Mouse (Mus musculus) stomach, embryonic 16.5 days (tissue): ENCODE data around the gene Gm45716. TPM values are rescaled to one million over a fixed set of nuclear protein-coding genes. Genes with fewer than 3 reads are reported as not detected.

Experiments
- ATAC-seq: fragments of 200-750 bp; cut with Nextera tagmentation; 2 replicates; pipeline ENCODE4 v1.8.0; 2017; ENCODE audit warnings: moderate number of reproducible peaks, moderate TSS enrichment; ENCODE audit not compliant: insufficient read depth, low FRiP score
- H3K27ac ChIP-seq: fragments of 300-500 bp; sonication (generic); 2 replicates; pipeline ENCODE4 v1.5.1; 2014; ENCODE audit warnings: low read length
- H3K27me3 ChIP-seq: fragments of 300-500 bp; sonication (generic); 2 replicates; pipeline ENCODE4 v1.6.1; 2014; ENCODE audit warnings: low read length, control low read depth, mixed read lengths; ENCODE audit not compliant: control insufficient read depth, insufficient read depth
- H3K36me3 ChIP-seq: fragments of 300-500 bp; sonication (generic); 2 replicates; pipeline ENCODE4 v1.6.1; 2014; ENCODE audit warnings: low read length; ENCODE audit not compliant: control insufficient read depth, insufficient read depth
- H3K4me1 ChIP-seq: fragments of 300-500 bp; sonication (generic); 2 replicates; pipeline ENCODE4 v1.6.1; 2014; ENCODE audit warnings: low read length, control low read depth, mixed read lengths; ENCODE audit not compliant: control insufficient read depth, insufficient read depth
- H3K4me2 ChIP-seq: fragments of 300-500 bp; sonication (generic); 2 replicates; pipeline ENCODE4 v1.6.1; 2014; ENCODE audit warnings: low read depth, low read length, mixed read lengths
- H3K4me3 ChIP-seq: fragments of 300-500 bp; sonication (generic); replicated peaks from 2 replicates; pipeline ENCODE4 v1.5.1; 2014; ENCODE audit warnings: mild to moderate bottlenecking, low read length
- H3K9ac ChIP-seq: fragments of 300-500 bp; sonication (generic); 2 replicates; pipeline ENCODE4 v1.6.1; 2014; ENCODE audit warnings: low read length
- H3K9me3 ChIP-seq: fragments of 300-500 bp; sonication (generic); replicated peaks from 2 replicates; pipeline ENCODE4 v1.6.1; 2016; ENCODE audit warnings: low read length, control low read depth; ENCODE audit not compliant: control insufficient read depth
- WGBS: fragments of 180-500 bp; shearing (Covaris S2); extraction: QIAGEN DNeasy Blood & Tissue Kit; methylation state at CpG from one replicate; pipeline ENCODE4 v1.1.7; 2014; 5-methylcytosine and 5-hydroxymethylcytosine counted together
- polyA plus RNA-seq: library from polyadenylated mRNA; unstranded; fragments of >200 nt; fragmentation: Nextera tagmentation; extraction: Ambion mirVana; gene quantifications from 2 replicates; pipeline ENCODE4 v1.2.1, GENCODE M21; 2015

Gm45716 gene
- polyA plus RNA-seq, 1 experiment from 2014 or later = 9.8 TPM

- no peak overlapping the region for H3K4me3 ChIP-seq
- H3K9ac ChIP-seq = no peak overlapping the region
- no peak overlapping the region for H3K4me2 ChIP-seq
- no peaks in the 10 kb centered on the region for H3K27me3 ChIP-seq
- H3K36me3 ChIP-seq = peaks cover 30% of the 10 kb centered on the region
- H3K27ac ChIP-seq = no peak overlapping the region
- H3K9me3 ChIP-seq = 0 out of 2 replicates have a peak, but pooled peaks cover 3% of the 10 kb centered on the region
- peaks cover 1% of the 10 kb centered on the region; the same call in 1 of the 2 replicates for H3K4me1 ChIP-seq
- ATAC-seq = no peak
- WGBS = 81% methylated on average over 11 of the region's 11 CpGs
These were observed 76.7 kb downstream of the Gm45716 start for GRCm38 (mm10) chr11:90264180-90264579.

GRCm38 (mm10) chr11:90265581-90265980 lies 78.1 kb downstream of the Gm45716 start:
- Histone ChIP-seq H3K4me1 (no peaks in the 10 kb centered on the region), H3K27ac (no peak overlapping the region), H3K9me3 (0 out of 2 replicates have a peak, but pooled peaks cover 3% of the 10 kb centered on the region), H3K4me3 (no peak overlapping the region), H3K9ac (no peak overlapping the region), H3K27me3 (no peaks in the 10 kb centered on the region), H3K36me3 (peaks cover 26% of the 10 kb centered on the region), H3K4me2 (no peak overlapping the region)
- 85% methylated on average over 7 of the region's 7 CpGs for WGBS
- no peak for ATAC-seq

GRCm38 (mm10) chr11:90268934-90269333 lies 81.5 kb downstream of the Gm45716 start:
- H3K27ac ChIP-seq = no peak overlapping the region
- 70% methylated on average over 5 of the region's 5 CpGs for WGBS
- H3K4me3 ChIP-seq = no peak overlapping the region
- no peaks in the 10 kb centered on the region for H3K36me3 ChIP-seq
- H3K9ac ChIP-seq = no peak overlapping the region
- H3K4me2 ChIP-seq = no peak overlapping the region
- H3K27me3 ChIP-seq = no peaks in the 10 kb centered on the region
- no peaks in the 10 kb centered on the region for H3K4me1 ChIP-seq
- H3K9me3 ChIP-seq = no peaks in the 10 kb centered on the region
- ATAC-seq = peak; percentile 46; the same call in 1 of the 2 replicates

- Histone ChIP-seq H3K9ac (no peak overlapping the region), H3K27me3 (no peaks in the 10 kb centered on the region), H3K9me3 (no peaks in the 10 kb centered on the region), H3K4me1 (no peaks in the 10 kb centered on the region), H3K36me3 (no peaks in the 10 kb centered on the region), H3K27ac (no peak overlapping the region), H3K4me2 (no peak overlapping the region), H3K4me3 (no peak overlapping the region)
- 68% methylated on average over 18 of the region's 18 CpGs for WGBS
- peak; percentile 59 for ATAC-seq
These were observed 82.1 kb downstream of the Gm45716 start for GRCm38 (mm10) chr11:90269398-90270123.

- Histone ChIP-seq H3K9me3 (no peaks in the 10 kb centered on the region), H3K4me2 (no peak overlapping the region), H3K9ac (no peak overlapping the region), H3K36me3 (no peaks in the 10 kb centered on the region), H3K4me3 (no peak overlapping the region), H3K27me3 (no peaks in the 10 kb centered on the region), H3K27ac (no peak overlapping the region), H3K4me1 (no peaks in the 10 kb centered on the region)
- no peak for ATAC-seq
- WGBS = 65% methylated on average over 11 of the region's 11 CpGs
These were observed 82.8 kb downstream of the Gm45716 start for GRCm38 (mm10) chr11:90270132-90270877.

GRCm38 (mm10) chr11:90274187-90274586 lies 86.7 kb downstream of the Gm45716 start:
- ATAC-seq = no peak
- Histone ChIP-seq H3K9ac (no peak overlapping the region), H3K27ac (no peak overlapping the region), H3K4me2 (no peak overlapping the region), H3K4me1 (no peaks in the 10 kb centered on the region), H3K36me3 (no peaks in the 10 kb centered on the region), H3K27me3 (no peaks in the 10 kb centered on the region), H3K9me3 (no peaks in the 10 kb centered on the region), H3K4me3 (no peak overlapping the region)
- WGBS = 22% methylated on average over 1 of the region's 1 CpGs

GRCm38 (mm10) chr11:90275663-90276062 lies 88.2 kb downstream of the Gm45716 start:
- H3K9me3 ChIP-seq = no peaks in the 10 kb centered on the region
- H3K36me3 ChIP-seq = no peaks in the 10 kb centered on the region
- 84% methylated on average over 7 of the region's 7 CpGs for WGBS
- no peaks in the 10 kb centered on the region for H3K27me3 ChIP-seq
- no peak overlapping the region for H3K27ac ChIP-seq
- no peak overlapping the region for H3K4me3 ChIP-seq
- H3K4me1 ChIP-seq = no peaks in the 10 kb centered on the region
- no peak overlapping the region for H3K4me2 ChIP-seq
- no peak overlapping the region for H3K9ac ChIP-seq
- ATAC-seq = no peak

GRCm38 (mm10) chr11:90276150-90276549 lies 88.7 kb downstream of the Gm45716 start:
- H3K9ac ChIP-seq = no peak overlapping the region
- H3K9me3 ChIP-seq = no peaks in the 10 kb centered on the region
- H3K4me3 ChIP-seq = no peak overlapping the region
- no peak overlapping the region for H3K4me2 ChIP-seq
- H3K4me1 ChIP-seq = no peaks in the 10 kb centered on the region
- no peak for ATAC-seq
- H3K27me3 ChIP-seq = no peaks in the 10 kb centered on the region
- H3K36me3 ChIP-seq = no peaks in the 10 kb centered on the region
- H3K27ac ChIP-seq = no peak overlapping the region
- 79% methylated on average over 8 of the region's 8 CpGs for WGBS

- 89% methylated on average over 12 of the region's 12 CpGs for WGBS
- no peak for ATAC-seq
- Histone ChIP-seq H3K9me3 (no peaks in the 10 kb centered on the region), H3K36me3 (no peaks in the 10 kb centered on the region), H3K4me2 (no peak overlapping the region), H3K4me3 (no peak overlapping the region), H3K9ac (no peak overlapping the region), H3K4me1 (no peaks in the 10 kb centered on the region), H3K27me3 (no peaks in the 10 kb centered on the region), H3K27ac (no peak overlapping the region)
These were observed 89.1 kb downstream of the Gm45716 start for GRCm38 (mm10) chr11:90276561-90276960.
